8 mouse cellular contexts compared by ENCODE assay signal in the genomic region with DNA sequence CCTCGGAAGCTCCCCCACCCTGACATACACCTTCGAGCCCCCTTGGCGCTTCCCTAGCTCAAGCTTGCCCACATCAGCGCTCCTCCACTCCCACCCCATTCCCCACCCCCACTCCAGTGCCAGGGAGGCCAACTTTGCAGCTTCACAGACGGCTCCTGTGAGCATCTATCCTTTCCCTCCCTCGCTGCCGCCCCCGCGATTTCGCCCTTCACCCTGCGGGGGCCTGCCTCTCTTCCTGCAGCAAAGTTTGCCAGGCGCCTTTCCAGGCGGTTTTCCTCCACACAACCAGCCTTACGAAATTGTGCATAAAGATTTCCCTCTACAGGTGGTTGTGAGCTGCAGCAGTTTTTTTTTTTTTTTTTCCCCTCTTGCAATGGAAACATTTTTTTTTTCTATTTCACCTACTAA.
A peak's percentile ranks its signal among the peaks of the same experiment; 100 is the strongest.
DNase-seq lines count a peak whose midpoint lies in the region; ATAC-seq and TF ChIP-seq lines count a peak whose summit lies in the region.

No protein-coding gene starts in this region.

- peak overlapping the region; percentile 49 to 80; a peak in 2 of 4 replicates for H3K27ac ChIP-seq in heart, embryonic 14.5 days (replicated peaks in 1 of 2; ENCODE audit: control insufficient read depth in 1 of 2, insufficient read depth in 1 of 2, low read depth in 2 of 2, low read length in 2 of 2)
- no peak overlapping the region for H3K27ac ChIP-seq in limb, embryonic 14.5 days (replicated peaks; ENCODE audit: low read depth, low read length)

- TF ChIP-seq CTCF in brain, embryonic 14.5 days (IDR thresholded peaks at IDR 0.05; ENCODE audit: borderline replicate concordance, extremely low read depth, insufficient read depth, insufficient read length) = no peak

- peaks cover 16 to 33% of the 10 kb centered on the region in 2 experiments for H3K4me1 ChIP-seq in heart, embryonic 14.5 days (ENCODE audit: control insufficient read depth in 2 of 2, insufficient read depth in 2 of 2, low read length in 2 of 2)
- H3K4me1 ChIP-seq in limb, embryonic 14.5 days (ENCODE audit: control insufficient read depth, insufficient read depth, low read length) = peaks cover 17% of the 10 kb centered on the region

- peak; percentile 66 to 77 for DNase-seq in left cerebral cortex, adult 18-20 months (ENCODE audit: low spot score in 2 of 2)
- no peak for DNase-seq in left cerebral cortex, postnatal 4 days
- DNase-seq in brain, embryonic 14.5 days (ENCODE audit: low read depth) = peak; percentile 81
- DNase-seq in limb, embryonic 14.5 days (ENCODE audit: low spot score) = no peak
- peak; percentile 56 for DNase-seq in ovary, postnatal 36 days (ENCODE audit: low spot score)
- DNase-seq in adrenal gland, adult 18-20 months (ENCODE audit: low spot score in 2 of 2) = no peak
- DNase-seq in spleen, adult 18-20 months = no peak

- H3K4me2 ChIP-seq in heart, embryonic 14.5 days (ENCODE audit: low read length) = peak overlapping the region; percentile 92
- peak overlapping the region; percentile 53 for H3K4me2 ChIP-seq in limb, embryonic 14.5 days (replicated peaks; ENCODE audit: low read depth, low read length, severe bottlenecking)

- no peaks in the 10 kb centered on the region for H3K36me3 ChIP-seq in heart, embryonic 14.5 days (ENCODE audit: control insufficient read depth, insufficient read depth, low read length)
- H3K36me3 ChIP-seq in limb, embryonic 14.5 days (ENCODE audit: control insufficient read depth, insufficient read depth, low read length) = no peaks in the 10 kb centered on the region

- no peak for TF ChIP-seq POLR2A in brain, embryonic 14.5 days (IDR thresholded peaks at IDR 0.05; ENCODE audit: borderline replicate concordance, extremely low read depth, insufficient read depth, insufficient read length, poor library complexity, severe bottlenecking)
- no peak for TF ChIP-seq POLR2A in limb, embryonic 14.5 days (IDR thresholded peaks at IDR 0.05; ENCODE audit: borderline replicate concordance, extremely low read depth, insufficient read depth, insufficient read length)

- peak overlapping the region; percentile 58 for H3K9ac ChIP-seq in heart, embryonic 14.5 days (ENCODE audit: low read length)
- peak overlapping the region; percentile 34 for H3K9ac ChIP-seq in limb, embryonic 14.5 days (ENCODE audit: low read depth, low read length, severe bottlenecking)

- ATAC-seq in heart, embryonic 14.5 days (ENCODE audit: insufficient number of reproducible peaks, insufficient read depth, low FRiP score, low read depth) = no peak
- no peak for ATAC-seq in limb, embryonic 14.5 days (ENCODE audit: low FRiP score, low read depth)

- no peaks in the 10 kb centered on the region; the same call in 1 of the 2 replicates for H3K27me3 ChIP-seq in heart, embryonic 14.5 days (ENCODE audit: control insufficient read depth, insufficient read depth, low read length)
- no peaks in the 10 kb centered on the region; the same call in none of the 2 replicates for H3K27me3 ChIP-seq in limb, embryonic 14.5 days (ENCODE audit: control insufficient read depth, insufficient read depth, low read length)

- intact Hi-C loops in left cerebral cortex, postnatal 4 days (cut with DNase I) = no loop called here

- H3K4me3 ChIP-seq in heart, embryonic 14.5 days (ENCODE audit: control insufficient read depth in 1 of 2, insufficient read depth in 1 of 2, low read depth in 1 of 2, low read length in 2 of 2) = peak overlapping the region; percentile 41 to 43
- H3K4me3 ChIP-seq in limb, embryonic 14.5 days (replicated peaks; ENCODE audit: low read length) = peak overlapping the region; percentile 31

- 2% methylated on average over 14 of the region's 14 CpGs for WGBS in heart, embryonic 14.5 days
- 3% methylated on average over 14 of the region's 14 CpGs for whole genome bisulfite sequencing in limb, embryonic 14.5 days

- no peaks in the 10 kb centered on the region for H3K9me3 ChIP-seq in heart, embryonic 14.5 days (ENCODE audit: control insufficient read depth, low read length)
- H3K9me3 ChIP-seq in limb, embryonic 14.5 days (ENCODE audit: control insufficient read depth, low read length) = no peaks in the 10 kb centered on the region

Comparison
In these comparisons a context has a peak if more than half of its experiments do, and no peak if none do; other contexts are left out.
1. DNase-seq: peak in left cerebral cortex, adult 18-20 months (2 of 2), brain, embryonic 14.5 days (single experiment) and ovary, postnatal 36 days (single experiment); none in left cerebral cortex, postnatal 4 days (single experiment), limb, embryonic 14.5 days (single experiment), adrenal gland, adult 18-20 months (0 of 2) and spleen, adult 18-20 months (0 of 2).